Mouse (Mus musculus) brain, embryonic 14.5 days (tissue): Measurements from ENCODE around the gene Ctse. TPM values are rescaled to one million over a fixed set of nuclear protein-coding genes. Genes with fewer than 3 reads are reported as not detected.
A peak's percentile ranks its signal among the peaks of the same experiment; 100 is the strongest.

Source experiments
- DNase-seq: peaks from one replicate; pipeline ENCODE4 v3.0.0-alpha.2; 2011; ENCODE audit warnings: low read depth
- CTCF ChIP-seq: fragments of 200-500 bp; IDR thresholded peaks from 2 replicates; pipeline ENCODE4 v1.5.1; 2012; ENCODE audit warnings: inconsistent platforms, mild to moderate bottlenecking, moderate library complexity, borderline replicate concordance; ENCODE audit not compliant: insufficient read depth, insufficient read length; ENCODE audit errors: extremely low read depth
- POLR2A ChIP-seq: fragments of 200-500 bp; IDR thresholded peaks from 2 replicates; pipeline ENCODE4 v1.6.1; 2012; ENCODE audit warnings: mild to moderate bottlenecking, inconsistent platforms, borderline replicate concordance; ENCODE audit not compliant: poor library complexity, insufficient read depth, insufficient read length, severe bottlenecking; ENCODE audit errors: extremely low read depth
- polyA plus RNA-seq: library from polyadenylated mRNA; depleted of rRNA; stranded (reverse); fragments of >200 nt; gene quantifications from 2 replicates; pipeline ENCODE4 v1.2.3, GENCODE M21; 2012

Gene Ctse
- polyA plus RNA-seq, 1 experiment = 0.07 TPM

GRCm38 (mm10) chr1:131623644-131624043 lies 14.5 kb upstream of the Ctse start:
- no peak for DNase-seq
- no peak for TF ChIP-seq POLR2A
- TF ChIP-seq CTCF = no peak

DNA sequence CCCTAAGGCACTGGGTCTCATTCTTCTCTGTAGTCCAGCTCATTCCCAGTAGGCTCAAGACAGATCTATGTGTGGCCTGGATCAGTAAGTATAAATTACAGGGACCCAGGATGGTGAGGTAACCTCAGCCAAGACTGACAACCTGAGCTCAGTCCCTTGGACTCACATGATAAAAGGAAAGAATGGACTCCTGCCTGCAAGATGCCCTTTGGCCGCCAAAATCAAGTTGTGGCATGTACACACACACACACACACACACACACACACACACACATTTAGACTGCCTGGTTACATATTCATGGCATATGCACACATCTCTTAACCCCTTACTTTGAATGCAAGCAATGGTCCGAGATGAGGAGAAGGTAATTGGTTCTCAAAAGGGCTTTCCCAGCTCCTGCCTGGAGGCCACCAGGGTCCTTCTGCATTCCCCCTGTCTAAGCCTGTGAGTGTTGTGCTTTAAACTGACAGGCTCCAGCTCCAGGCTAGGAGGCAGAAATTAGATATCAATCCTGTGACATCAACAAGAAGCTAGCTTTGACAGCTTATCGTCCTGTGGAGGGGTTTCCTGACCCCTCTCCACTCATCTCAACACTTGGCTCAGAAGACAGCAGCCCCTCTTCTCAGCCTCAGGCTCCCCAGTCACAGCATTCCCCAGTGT lies 13.8 kb upstream of the Ctse start:
- DNase-seq = peak; percentile 15
- no peak for TF ChIP-seq CTCF
- TF ChIP-seq POLR2A = no peak

GRCm38 (mm10) chr1:131626200-131626599 lies 11.9 kb upstream of the Ctse start:
- TF ChIP-seq POLR2A = no peak
- TF ChIP-seq CTCF = no peak
- DNase-seq = no peak

DNA sequence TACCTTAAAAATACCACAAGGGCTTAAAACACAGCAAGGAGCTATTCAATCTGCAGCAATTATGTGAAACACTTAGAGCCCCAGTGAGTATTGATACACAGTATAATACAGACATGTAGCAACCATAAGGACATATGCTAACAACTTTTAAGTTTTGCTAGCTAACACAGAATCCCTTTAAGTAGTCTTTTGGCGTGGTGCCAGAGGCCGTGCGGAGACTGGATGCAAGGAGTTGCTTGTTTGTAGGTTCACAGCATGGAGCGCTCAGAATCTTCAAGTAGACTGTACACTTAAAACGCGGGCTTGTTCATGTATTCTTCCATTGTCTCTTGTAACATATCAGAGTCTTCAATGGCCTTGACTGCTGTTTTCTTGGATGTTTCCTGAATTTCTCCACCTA lies 5.9 kb upstream of the Ctse start:
- DNase-seq = peak; percentile 73

- TF ChIP-seq POLR2A (no peak), CTCF (no peak)
- no peak for DNase-seq
Observed at GRCm38 (mm10) chr1:131634495-131634894, 3.6 kb upstream of the Ctse start.

GRCm38 (mm10) chr1:131638541-131639421 lies 675 bp downstream of the Ctse start:
- TF ChIP-seq POLR2A = no peak
- TF ChIP-seq CTCF = no peak
- no peak for DNase-seq

DNA sequence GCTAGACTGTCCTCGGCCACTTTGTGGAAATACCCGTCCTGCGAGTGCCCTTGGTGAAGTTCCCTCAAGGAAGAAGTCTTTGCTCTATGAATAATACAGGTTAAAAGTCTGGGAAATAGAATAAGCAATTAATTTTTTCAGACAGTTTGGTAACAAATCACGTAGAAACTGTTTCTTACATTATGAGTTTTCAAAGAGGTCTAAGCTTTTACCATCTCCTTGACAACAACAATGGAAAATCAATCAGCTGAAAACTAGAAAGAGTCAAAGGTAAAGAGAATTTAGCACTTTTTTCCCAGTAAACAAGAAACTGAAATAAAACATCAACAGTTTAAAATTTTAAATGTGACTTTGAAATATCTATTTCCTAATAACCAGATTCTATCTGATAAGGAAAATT lies 2.0 kb downstream of the Ctse start:
- no peak for TF ChIP-seq CTCF
- TF ChIP-seq POLR2A = no peak
- no peak for DNase-seq

GRCm38 (mm10) chr1:131641565-131641964 lies 3.5 kb downstream of the Ctse start:
- DNase-seq = no peak
- no peak for TF ChIP-seq CTCF
- TF ChIP-seq POLR2A = no peak

- TF ChIP-seq CTCF (no peak), POLR2A (no peak)
- DNase-seq = no peak
Observed at GRCm38 (mm10) chr1:131642251-131642650, 4.1 kb downstream of the Ctse start.

DNA sequence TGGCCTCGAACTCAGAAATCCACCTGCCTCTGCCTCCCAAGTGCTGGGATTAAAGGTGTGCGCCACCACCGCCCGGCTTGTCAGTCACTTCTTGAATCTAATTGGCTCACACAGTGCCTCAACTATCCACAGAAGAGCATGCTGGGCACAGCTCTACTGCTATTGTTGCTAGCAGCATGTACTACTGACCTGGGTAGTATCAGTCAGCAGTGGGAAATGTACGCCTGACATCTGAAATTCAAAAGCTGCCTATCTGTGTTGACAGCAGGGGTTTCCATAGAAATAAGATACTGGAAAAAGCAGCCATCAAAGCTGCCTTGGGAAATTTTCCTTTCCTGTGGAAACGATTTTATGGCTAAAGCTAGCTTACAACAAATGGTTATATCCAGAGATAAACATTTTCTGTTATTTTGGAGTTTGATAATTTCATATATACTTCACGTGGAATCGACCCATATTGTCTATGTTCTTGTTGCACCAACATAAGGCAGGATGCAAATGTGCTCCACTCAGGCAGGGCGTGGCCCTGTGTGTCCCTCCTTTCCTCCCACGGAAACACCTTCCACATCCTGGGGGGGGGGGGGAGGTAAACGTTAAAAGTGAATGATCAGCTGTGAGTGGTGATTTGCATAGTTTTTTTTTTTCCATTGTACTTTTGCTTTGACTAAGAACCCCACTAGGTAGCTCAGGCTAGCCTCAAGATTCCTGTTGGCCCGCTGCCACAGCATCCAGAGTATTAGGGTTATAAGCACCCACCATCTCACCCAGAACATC lies 14.8 kb downstream of the Ctse start:
- DNase-seq = peak; percentile 32
- TF ChIP-seq POLR2A (no peak), CTCF (no peak)

DNA sequence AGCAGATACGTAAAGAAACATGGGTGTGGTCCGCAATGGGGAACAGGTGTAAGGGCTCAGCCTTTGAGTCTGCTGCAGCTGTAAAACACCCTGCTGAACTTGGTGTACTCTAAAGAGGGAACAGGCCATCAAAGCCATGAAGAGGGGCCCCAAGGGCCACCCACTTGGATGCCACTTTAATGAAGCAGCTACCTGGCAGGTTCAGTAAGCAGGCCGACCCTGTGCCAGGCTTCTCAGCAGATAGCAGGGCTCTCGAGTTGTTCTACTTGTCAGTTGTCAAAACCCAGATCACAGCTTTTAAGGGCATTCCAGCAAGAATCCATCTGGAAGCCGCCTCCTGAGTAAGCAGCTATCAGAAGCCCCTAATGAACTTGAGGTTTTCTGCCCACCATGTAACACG lies 17.5 kb downstream of the Ctse start:
- TF ChIP-seq CTCF = no peak
- TF ChIP-seq POLR2A = no peak
- no peak for DNase-seq

GRCm38 (mm10) chr1:131657945-131658354 lies 19.8 kb downstream of the Ctse start:
- TF ChIP-seq POLR2A = no peak; the same call in 1 of the 2 replicates
- TF ChIP-seq CTCF = peak; percentile 98

More at GRCm38 (mm10) chr1:131657945-131658354, 19.8 kb downstream of the Ctse start:
- peak; percentile 98 for DNase-seq
